Mouse (Mus musculus) testis, adult 2 months (tissue): ENCODE results near the gene Prpsap1. TPM values are rescaled to one million over a fixed set of nuclear protein-coding genes. Genes with fewer than 3 reads are reported as not detected.

Source experiments
- H3K27ac ChIP-seq: fragments of 200-500 bp; 2 replicates; pipeline ENCODE4 v1.5.1; 2012; ENCODE audit warnings: low read depth, low read length; ENCODE audit not compliant: control insufficient read depth, insufficient read depth
- H3K27me3 ChIP-seq: fragments of 200-500 bp; 2 replicates; pipeline ENCODE4 v1.6.1; 2012; ENCODE audit warnings: mild to moderate bottlenecking, low read length, moderate library complexity; ENCODE audit not compliant: control insufficient read depth, insufficient read depth
- H3K36me3 ChIP-seq: fragments of 200-500 bp; 2 replicates; pipeline ENCODE4 v1.6.1; 2012; ENCODE audit warnings: mild to moderate bottlenecking, low read length; ENCODE audit not compliant: control insufficient read depth, insufficient read depth
- H3K4me1 ChIP-seq: fragments of 200-500 bp; 2 replicates; pipeline ENCODE4 v1.6.1; 2012; ENCODE audit warnings: low read length; ENCODE audit not compliant: control insufficient read depth, insufficient read depth
- H3K4me3 ChIP-seq: fragments of 200-500 bp; 2 replicates; pipeline ENCODE4 v1.5.1; 2012; ENCODE audit warnings: low read depth, mild to moderate bottlenecking, low read length, moderate library complexity, mixed read lengths; ENCODE audit not compliant: control insufficient read depth
- CTCF ChIP-seq: fragments of 200-500 bp; IDR thresholded peaks from 2 replicates; pipeline ENCODE4 v1.5.1; 2012; ENCODE audit warnings: low read depth, mild to moderate bottlenecking, inconsistent platforms, low read length, moderate library complexity; ENCODE audit not compliant: control insufficient read depth, insufficient read depth, insufficient replicate concordance
- POLR2A ChIP-seq: fragments of 200-500 bp; IDR thresholded peaks from 2 replicates; pipeline ENCODE4 v1.6.1; 2012; ENCODE audit warnings: low read depth, mild to moderate bottlenecking, inconsistent platforms, low read length, moderate library complexity; ENCODE audit not compliant: control insufficient read depth
- polyA plus RNA-seq: library from polyadenylated mRNA; depleted of rRNA; stranded (reverse); fragments of >200 nt; gene quantifications from 2 replicates; pipeline ENCODE4 v1.2.3, GENCODE M21; 2012

Prpsap1 gene
- polyA plus RNA-seq, 1 experiment = 59.0 TPM

DNA sequence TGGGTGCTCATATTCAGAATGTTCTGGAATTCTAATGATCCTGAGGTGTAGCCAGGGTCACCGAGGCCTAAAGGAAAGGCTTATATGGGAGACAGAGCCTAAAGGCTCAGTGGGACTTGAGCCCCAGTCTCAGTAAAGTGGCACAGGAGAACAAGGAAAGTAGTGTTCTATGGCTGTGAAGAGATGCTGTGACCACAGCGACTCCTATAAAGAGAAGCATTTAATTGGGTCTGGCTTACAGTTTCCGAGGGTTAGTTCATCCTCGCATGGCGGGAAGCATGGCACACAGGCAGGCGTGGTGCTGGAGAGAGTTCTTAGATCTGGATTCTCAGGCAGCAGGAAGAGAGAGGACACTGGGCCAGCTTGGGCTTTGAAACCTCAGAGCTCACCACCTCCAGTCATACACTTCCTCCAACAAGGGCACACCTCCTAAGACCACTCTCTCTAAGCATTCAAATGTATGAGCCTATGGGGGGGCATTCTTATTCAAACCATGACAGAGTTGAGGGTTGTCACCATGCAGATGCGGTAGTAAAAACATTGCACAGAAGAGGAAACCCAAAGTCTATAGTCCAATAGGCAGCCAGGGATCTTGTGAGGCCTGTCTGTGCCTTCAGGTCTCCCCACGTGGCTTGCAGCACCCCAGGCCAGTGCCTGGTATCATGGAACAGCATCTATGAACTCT, 34.8 kb upstream of the Prpsap1 start:
- TF ChIP-seq CTCF (no peak), POLR2A (no peak)
- Histone ChIP-seq H3K27ac (no peak overlapping the region), H3K4me1 (peaks cover 22% of the 10 kb centered on the region), H3K36me3 (no peaks in the 10 kb centered on the region), H3K27me3 (0 out of 2 replicates have a peak, but pooled peaks cover 2% of the 10 kb centered on the region), H3K4me3 (no peak overlapping the region)

GRCm38 (mm10) chr11:116523699-116524189, 29.7 kb upstream of the Prpsap1 start:
- no peaks in the 10 kb centered on the region for H3K27me3 ChIP-seq
- H3K4me1 ChIP-seq = no peaks in the 10 kb centered on the region; the same call in 1 of the 2 replicates
- H3K36me3 ChIP-seq = no peaks in the 10 kb centered on the region
- H3K27ac ChIP-seq = no peak overlapping the region; the same call in 1 of the 2 replicates
- no peak overlapping the region for H3K4me3 ChIP-seq
- no peak for TF ChIP-seq POLR2A

DNA sequence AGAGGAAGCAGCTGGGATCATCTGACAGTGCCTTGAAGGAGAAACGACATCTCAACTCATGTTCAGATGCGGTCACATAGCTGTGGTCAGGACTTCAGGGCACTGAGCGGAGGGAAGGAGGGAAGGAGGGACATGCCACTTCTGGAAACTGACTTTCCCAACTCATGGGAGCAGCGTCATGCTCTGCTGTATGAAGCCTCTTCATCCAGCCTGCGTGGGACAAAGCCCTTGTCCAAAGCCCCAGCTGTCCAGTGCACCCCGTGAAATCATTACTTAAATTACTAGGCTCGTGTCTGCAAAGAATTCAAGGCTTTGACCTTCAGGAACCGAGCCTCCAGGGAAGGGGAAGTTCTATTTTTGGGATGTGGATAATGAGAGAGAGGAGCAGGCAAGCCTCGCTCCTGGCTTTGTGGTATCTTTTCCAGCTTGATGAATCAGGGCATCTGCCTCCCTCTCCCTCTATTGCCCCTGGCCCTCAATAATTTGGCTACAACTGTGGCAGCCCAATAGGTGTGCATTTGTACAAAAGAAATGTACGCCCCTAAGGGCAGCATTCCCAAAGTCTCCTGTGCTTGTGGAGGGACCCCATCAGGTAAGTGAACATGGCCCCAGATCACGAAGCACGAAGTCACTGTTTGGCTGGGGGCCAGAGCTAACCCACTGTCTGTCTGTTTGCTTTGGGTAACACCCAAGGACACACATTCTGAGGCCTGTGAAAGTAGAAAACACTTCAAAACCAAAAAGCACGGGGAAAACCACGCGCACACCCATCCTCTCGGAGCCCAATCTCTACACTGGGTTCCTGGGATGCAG, 29.1 kb upstream of the Prpsap1 start:
- Histone ChIP-seq H3K27me3 (no peaks in the 10 kb centered on the region), H3K4me3 (no peak overlapping the region), H3K27ac (peak overlapping the region; percentile 27; the same call in 1 of the 2 replicates), H3K36me3 (no peaks in the 10 kb centered on the region), H3K4me1 (no peaks in the 10 kb centered on the region; the same call in 1 of the 2 replicates)
- TF ChIP-seq POLR2A (no peak), CTCF (no peak)

- Histone ChIP-seq H3K4me1 (no peaks in the 10 kb centered on the region; the same call in 1 of the 2 replicates), H3K27ac (0 out of 2 replicates have a peak overlapping the region, but pooled peaks have one; percentile 25), H3K36me3 (no peaks in the 10 kb centered on the region), H3K4me3 (no peak overlapping the region), H3K27me3 (no peaks in the 10 kb centered on the region)
- TF ChIP-seq POLR2A = no peak
- TF ChIP-seq CTCF = no peak
Observed at GRCm38 (mm10) chr11:116522046-116522445, 28.0 kb upstream of the Prpsap1 start.

GRCm38 (mm10) chr11:116521143-116521542, 27.1 kb upstream of the Prpsap1 start:
- H3K36me3 ChIP-seq = no peaks in the 10 kb centered on the region
- no peak for TF ChIP-seq POLR2A
- TF ChIP-seq CTCF = no peak

DNA sequence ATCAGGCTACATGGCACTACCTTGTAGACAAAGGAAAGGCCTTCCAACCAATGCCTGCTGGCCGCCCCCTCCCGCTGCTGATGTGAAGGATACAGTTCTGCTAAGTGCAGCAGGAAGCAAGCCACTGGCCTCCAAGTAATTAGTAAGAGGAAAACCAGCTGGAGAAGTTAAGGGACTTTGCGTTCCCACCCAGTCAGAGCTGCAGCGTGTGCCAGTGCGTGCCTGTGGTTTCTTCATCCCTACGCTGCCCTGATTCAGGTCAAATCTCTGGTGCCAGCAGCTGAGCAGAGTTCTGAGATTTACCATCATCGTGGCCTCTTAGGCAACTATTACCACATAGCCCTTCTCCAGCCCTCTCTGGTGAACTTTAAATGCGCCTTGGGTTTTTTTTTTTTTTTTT, 24.5 kb upstream of the Prpsap1 start:
- Histone ChIP-seq H3K27ac (no peak overlapping the region), H3K4me1 (peaks cover 5% of the 10 kb centered on the region), H3K4me3 (no peak overlapping the region), H3K27me3 (no peaks in the 10 kb centered on the region), H3K36me3 (no peaks in the 10 kb centered on the region)
- TF ChIP-seq CTCF (no peak), POLR2A (no peak)

More at GRCm38 (mm10) chr11:116521143-116521542, 27.1 kb upstream of the Prpsap1 start:
- H3K4me3 ChIP-seq = no peak overlapping the region
- H3K27ac ChIP-seq = no peak overlapping the region
- H3K4me1 ChIP-seq = no peaks in the 10 kb centered on the region; the same call in 1 of the 2 replicates
- no peaks in the 10 kb centered on the region for H3K27me3 ChIP-seq
